Mouse (Mus musculus): ENCODE measurements around the gene Pipox.

Gene Pipox

GRCm38 (mm10) chr11:77906747-77907174, 12.9 kb upstream of the Pipox start:
- no peak for DNase-seq

- DNase-seq, result no peak
Measured at GRCm38 (mm10) chr11:77906097-77906687, 12.3 kb upstream of the Pipox start.

GRCm38 (mm10) chr11:77904707-77905106, 10.8 kb upstream of the Pipox start:
- no peak for DNase-seq

- no peak for DNase-seq
Measured at GRCm38 (mm10) chr11:77903761-77904160, 9.9 kb upstream of the Pipox start.

- DNase-seq, result no peak
Measured at GRCm38 (mm10) chr11:77901775-77902355, 8.0 kb upstream of the Pipox start.

GRCm38 (mm10) chr11:77901366-77901765, 7.5 kb upstream of the Pipox start:
- DNase-seq, result no peak

GRCm38 (mm10) chr11:77900696-77901095, 6.8 kb upstream of the Pipox start:
- DNase-seq, result no peak

GRCm38 (mm10) chr11:77900187-77900586, 6.3 kb upstream of the Pipox start:
- DNase-seq, result no peak

- no peak for DNase-seq
Measured at GRCm38 (mm10) chr11:77896820-77897805, 3.2 kb upstream of the Pipox start.

GRCm38 (mm10) chr11:77896480-77896819, 2.6 kb upstream of the Pipox start:
- DNase-seq, result no peak

- DNase-seq, result no peak
Measured at GRCm38 (mm10) chr11:77896011-77896410, 2.1 kb upstream of the Pipox start.

- DNase-seq, result peak; percentile 56
Measured at GRCm38 (mm10) chr11:77894967-77895366, 1.1 kb upstream of the Pipox start.

GRCm38 (mm10) chr11:77893283-77893682, 613 bp downstream of the Pipox start:
- DNase-seq, result no peak

GRCm38 (mm10) chr11:77892883-77893282, 1.0 kb downstream of the Pipox start:
- DNase-seq, result peak; percentile 67

- peak; percentile 87 for DNase-seq
Measured at GRCm38 (mm10) chr11:77890648-77891258, 3.1 kb downstream of the Pipox start.

GRCm38 (mm10) chr11:77889484-77889883, 4.4 kb downstream of the Pipox start:
- no peak for DNase-seq

GRCm38 (mm10) chr11:77888846-77889245, 5.0 kb downstream of the Pipox start:
- no peak for DNase-seq

- DNase-seq, result no peak
Measured at GRCm38 (mm10) chr11:77887373-77887960, 6.4 kb downstream of the Pipox start.

- no peak for DNase-seq
Measured at GRCm38 (mm10) chr11:77885246-77885575, 8.7 kb downstream of the Pipox start.

GRCm38 (mm10) chr11:77884524-77885245, 9.2 kb downstream of the Pipox start:
- DNase-seq, result peak; percentile 60

GRCm38 (mm10) chr11:77876760-77877148, 17.1 kb downstream of the Pipox start:
- DNase-seq, result no peak
